Mouse (Mus musculus): ENCODE measurements at regions not wholly inside any gene's neighbourhood (a gene's known extent, or its start where the extent isn't known, plus 50 kb on each side); places are given as distances from the start of the nearest gene placed in this dataset.

- TF ChIP-seq RAD21 (IDR thresholded peaks at IDR 0.05; ENCODE audit: low read depth, low read length) (no peak), CTCF (conservative IDR thresholded peaks at IDR 0.05 in 1 of 2, IDR thresholded peaks at IDR 0.05 in 1 of 2; ENCODE audit: low read depth in 2 of 2, low read length in 2 of 2) (no peak), CHD2 (IDR thresholded peaks at IDR 0.05; ENCODE audit: low read length) (no peak), POLR2A (IDR thresholded peaks at IDR 0.05; ENCODE audit: low read depth, low read length) (no peak), SMC3 (IDR thresholded peaks at IDR 0.05; ENCODE audit: low read depth, low read length) (no peak), CHD1 (IDR thresholded peaks at IDR 0.05; ENCODE audit: low read depth, low read length) (no peak), E2F4 (IDR thresholded peaks at IDR 0.05; ENCODE audit: insufficient replicate concordance, low read depth, low read length) (no peak), ZKSCAN1 (IDR thresholded peaks at IDR 0.05; ENCODE audit: borderline replicate concordance, low read depth, low read length) (no peak), KAT2A (IDR thresholded peaks at IDR 0.05; ENCODE audit: insufficient replicate concordance, low read length) (no peak), EP300 (IDR thresholded peaks at IDR 0.05; ENCODE audit: low read length) (no peak), MAX (IDR thresholded peaks at IDR 0.05; ENCODE audit: low read length) (no peak), TBP (conservative IDR thresholded peaks at IDR 0.05; ENCODE audit: low read depth, low read length) (no peak), ZMIZ1 (IDR thresholded peaks at IDR 0.05; ENCODE audit: low read depth, low read length) (no peak), USF1 (IDR thresholded peaks at IDR 0.05; ENCODE audit: low read depth, low read length) (no peak)
These were observed 472.1 kb downstream of the Cdh26 start for GRCm38 (mm10) chr2:178902397-178902796.
